Comparison of ENCODE assay signal across 8 mouse cellular contexts in the genomic region with DNA sequence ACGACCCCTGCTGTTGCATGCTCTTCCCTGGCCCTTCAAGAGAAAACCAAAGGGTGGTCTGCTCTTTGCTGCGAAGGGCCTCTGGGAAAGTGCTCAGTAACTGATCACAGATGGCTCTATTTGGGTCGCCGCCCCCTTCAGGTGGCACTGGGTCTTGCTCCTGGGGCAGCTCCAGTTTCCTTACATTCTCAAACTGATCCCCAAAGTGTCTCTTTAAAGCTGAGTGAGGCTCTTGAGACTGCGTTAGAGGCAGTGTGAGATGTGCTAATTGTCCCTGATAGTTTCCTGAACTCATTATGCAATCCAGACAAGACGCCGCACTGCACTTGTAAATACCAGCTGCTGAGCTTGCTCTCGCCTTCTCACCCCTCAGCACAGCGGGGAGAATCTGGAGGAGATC. TPM values are rescaled to one million over a fixed set of nuclear protein-coding genes. Genes with fewer than 3 reads are reported as not detected.
DNase-seq lines count a peak whose midpoint lies in the region; ATAC-seq and TF ChIP-seq lines count a peak whose summit lies in the region.

No protein-coding gene starts in this region.

- WGBS in heart, adult 2 months: 61% methylated on average over 9 of the region's 9 CpGs
- WGBS in heart, embryonic 11.5 days (ENCODE audit: insufficient replicate concordance): 35% methylated on average over 9 of the region's 9 CpGs
- 25% methylated on average over 9 of the region's 9 CpGs for WGBS in midbrain, postnatal 0 days
- 36% methylated on average over 9 of the region's 9 CpGs for WGBS in midbrain, embryonic 11.5 days
- 31% methylated on average over 9 of the region's 9 CpGs for WGBS in embryonic facial prominence, embryonic 13.5 days

- H3K9ac ChIP-seq in heart, adult 2 months (ENCODE audit: low read depth, low read length): no peak overlapping the region
- no peak overlapping the region for H3K9ac ChIP-seq in heart, embryonic 11.5 days (ENCODE audit: low read depth, low read length)
- no peak overlapping the region for H3K9ac ChIP-seq in midbrain, postnatal 0 days (replicated peaks; ENCODE audit: low read length, poor library complexity, severe bottlenecking)
- no peak overlapping the region for H3K9ac ChIP-seq in midbrain, embryonic 11.5 days (ENCODE audit: low read length)
- H3K9ac ChIP-seq in embryonic facial prominence, embryonic 13.5 days: peak overlapping the region; percentile 58; the same call in 1 of the 2 replicates

- peak; percentile 47 for TF ChIP-seq CTCF in heart, adult 2 months (IDR thresholded peaks at IDR 0.05)
- TF ChIP-seq CTCF in midbrain, postnatal 0 days (IDR thresholded peaks at IDR 0.05): peak; percentile 56

- no peak for TF ChIP-seq POLR2A in heart, adult 2 months (IDR thresholded peaks at IDR 0.05; ENCODE audit: insufficient read depth, low read depth, low read length)

- H3K36me3 ChIP-seq in heart, adult 2 months (ENCODE audit: control insufficient read depth, insufficient read depth, low read length): no peaks in the 10 kb centered on the region
- H3K36me3 ChIP-seq in heart, embryonic 11.5 days (ENCODE audit: control insufficient read depth, insufficient read depth, low read length): peaks cover 3% of the 10 kb centered on the region; the same call in 1 of the 2 replicates
- H3K36me3 ChIP-seq in midbrain, postnatal 0 days (ENCODE audit: insufficient read depth, low read length): no peaks in the 10 kb centered on the region
- peaks cover 6% of the 10 kb centered on the region for H3K36me3 ChIP-seq in midbrain, embryonic 11.5 days (ENCODE audit: control insufficient read depth, insufficient read depth, low read length)
- H3K36me3 ChIP-seq in embryonic facial prominence, embryonic 13.5 days: peaks cover 63% of the 10 kb centered on the region

- no peak overlapping the region for H3K4me3 ChIP-seq in heart, adult 2 months
- H3K4me3 ChIP-seq in heart, embryonic 11.5 days (ENCODE audit: low read depth, low read length): no peak overlapping the region
- no peak overlapping the region for H3K4me3 ChIP-seq in midbrain, postnatal 0 days (ENCODE audit: low read depth, low read length)
- no peak overlapping the region for H3K4me3 ChIP-seq in midbrain, embryonic 11.5 days (ENCODE audit: low read depth, low read length)
- no peak overlapping the region for H3K4me3 ChIP-seq in embryonic facial prominence, embryonic 13.5 days

- ATAC-seq in heart, embryonic 11.5 days (replicated peaks; ENCODE audit: insufficient number of reproducible peaks, low FRiP score, low TSS enrichment): no peak
- no peak for ATAC-seq in midbrain, postnatal 0 days (ENCODE audit: low FRiP score)
- no peak for ATAC-seq in midbrain, embryonic 11.5 days (ENCODE audit: low FRiP score)
- no peak for ATAC-seq in embryonic facial prominence, embryonic 13.5 days (ENCODE audit: insufficient number of reproducible peaks, insufficient read depth, low FRiP score, low TSS enrichment, low read depth)
- 0 out of 2 replicates have a peak, but pooled peaks have one; percentile 28 for ATAC-seq in megakaryocyte-erythroid progenitor cell, adult 5-6 weeks (replicated peaks; ENCODE audit: low FRiP score, low TSS enrichment, poor library complexity, severe bottlenecking)

- no peaks in the 10 kb centered on the region for H3K9me3 ChIP-seq in heart, embryonic 11.5 days (replicated peaks; ENCODE audit: control insufficient read depth, low read length)
- H3K9me3 ChIP-seq in midbrain, postnatal 0 days (ENCODE audit: low read length): no peaks in the 10 kb centered on the region
- no peaks in the 10 kb centered on the region for H3K9me3 ChIP-seq in midbrain, embryonic 11.5 days (ENCODE audit: control insufficient read depth, low read length)
- H3K9me3 ChIP-seq in embryonic facial prominence, embryonic 13.5 days: no peaks in the 10 kb centered on the region

- no peaks in the 10 kb centered on the region for H3K79me2 ChIP-seq in heart, adult 2 months (replicated peaks; ENCODE audit: control insufficient read depth, insufficient read depth, low read length)

- DNase-seq in heart, adult 2 months: no peak
- peak; percentile 19 for DNase-seq in midbrain, postnatal 0 days (ENCODE audit: low spot score)
- no peak for DNase-seq in midbrain, embryonic 11.5 days (ENCODE audit: low spot score, missing footprints)
- no peak for DNase-seq in adrenal gland, adult 8-10 months
- no peak for DNase-seq in right cerebral cortex, postnatal 14 days

- no peaks in the 10 kb centered on the region for H3K27me3 ChIP-seq in heart, adult 2 months (ENCODE audit: control insufficient read depth, insufficient read depth, low read length)
- no peaks in the 10 kb centered on the region for H3K27me3 ChIP-seq in heart, embryonic 11.5 days (ENCODE audit: control insufficient read depth, insufficient read depth, low read length)
- no peaks in the 10 kb centered on the region for H3K27me3 ChIP-seq in midbrain, postnatal 0 days (ENCODE audit: insufficient read depth, low read length)
- H3K27me3 ChIP-seq in midbrain, embryonic 11.5 days (ENCODE audit: control insufficient read depth, insufficient read depth, low read length): no peaks in the 10 kb centered on the region
- no peaks in the 10 kb centered on the region for H3K27me3 ChIP-seq in embryonic facial prominence, embryonic 13.5 days

- no peak overlapping the region for H3K27ac ChIP-seq in heart, adult 2 months
- no peak overlapping the region for H3K27ac ChIP-seq in heart, embryonic 11.5 days (ENCODE audit: low read depth, low read length)
- H3K27ac ChIP-seq in midbrain, postnatal 0 days (ENCODE audit: low read depth, low read length): no peak overlapping the region
- no peak overlapping the region for H3K27ac ChIP-seq in midbrain, embryonic 11.5 days (ENCODE audit: low read depth, low read length)
- peak overlapping the region; percentile 63; the same call in 1 of the 2 replicates for H3K27ac ChIP-seq in embryonic facial prominence, embryonic 13.5 days

- H3K4me2 ChIP-seq in heart, embryonic 11.5 days: no peak overlapping the region
- H3K4me2 ChIP-seq in midbrain, postnatal 0 days (ENCODE audit: low read depth, low read length, poor library complexity, severe bottlenecking): no peak overlapping the region
- H3K4me2 ChIP-seq in midbrain, embryonic 11.5 days: no peak overlapping the region
- peak overlapping the region; percentile 28 for H3K4me2 ChIP-seq in embryonic facial prominence, embryonic 13.5 days

- no peak for TF ChIP-seq EP300 in heart, adult 2 months (IDR thresholded peaks at IDR 0.05; ENCODE audit: insufficient read depth, low read depth, low read length)

- peaks cover 3% of the 10 kb centered on the region; the same call in 1 of the 2 replicates for H3K4me1 ChIP-seq in heart, adult 2 months (ENCODE audit: control insufficient read depth, insufficient read depth, low read length)
- H3K4me1 ChIP-seq in heart, embryonic 11.5 days (ENCODE audit: control insufficient read depth, insufficient read depth, low read length): peaks cover 21% of the 10 kb centered on the region
- H3K4me1 ChIP-seq in midbrain, postnatal 0 days (ENCODE audit: insufficient read depth, low read length): no peaks in the 10 kb centered on the region
- H3K4me1 ChIP-seq in midbrain, embryonic 11.5 days (ENCODE audit: control insufficient read depth, insufficient read depth, low read length): peaks cover 3% of the 10 kb centered on the region; the same call in 1 of the 2 replicates
- peaks cover 19% of the 10 kb centered on the region for H3K4me1 ChIP-seq in embryonic facial prominence, embryonic 13.5 days

- intact Hi-C loops in heart, adult 2 months (cut with DNase I): no loop called here

RNA-seq across cellular contexts. Expression of gene BC030867, which starts 8.8 kb away (rescaled TPM):
- under 1 TPM; 0.26 to 0.32 TPM for total RNA-seq in heart, adult 2 months (2021)
- polyA plus RNA-seq in heart, adult 2 months (2012; rRNA removed): 0.45 and 0.56 TPM in 2 replicates
- 12.7 and 13.2 TPM in 2 replicates for polyA plus RNA-seq in heart, embryonic 11.5 days (2014; fragmentation: Nextera tagmentation; extraction: Ambion mirVana)
- 2.1 TPM in 2 replicates for total RNA-seq in midbrain, postnatal 0 days (2014; rRNA removed)
- 0.53 and 0.60 TPM in 2 replicates for polyA plus RNA-seq in midbrain, postnatal 0 days (2015; fragmentation: Nextera tagmentation; extraction: Ambion mirVana)
- polyA plus RNA-seq in midbrain, embryonic 11.5 days (2014; fragmentation: Nextera tagmentation; extraction: Ambion mirVana): 17.4 and 18.4 TPM in 2 replicates
- 18.3 and 19.7 TPM in 2 replicates for polyA plus RNA-seq in embryonic facial prominence, embryonic 13.5 days (2015; fragmentation: Nextera tagmentation; extraction: Ambion mirVana)
- 36.4 and 48.1 TPM in 2 replicates for total RNA-seq in megakaryocyte-erythroid progenitor cell, adult 5-6 weeks (2014; fragmentation: Nextera tagmentation)
- total RNA-seq in megakaryocyte-erythroid progenitor cell, adult 5-6 weeks (2017): 7.5 and 12.3 TPM in 2 replicates
- under 1 TPM; 0.41 to 0.83 (median 0.56) TPM for total RNA-seq in adrenal gland, adult 8-10 months (2022)

RNA-seq across cellular contexts. Expression of gene Asb16, which starts 11.0 kb away (rescaled TPM):
- 1 to 10 TPM in 1 of 2 experiments, under 1 TPM in 1; 0.89 to 1.1 TPM for total RNA-seq in heart, adult 2 months (2021)
- 0.70 and 0.74 TPM in 2 replicates for polyA plus RNA-seq in heart, adult 2 months (2012; rRNA removed)
- 0.23 TPM in 1 of 2 replicates, not detected in the other for polyA plus RNA-seq in heart, embryonic 11.5 days (2014; fragmentation: Nextera tagmentation; extraction: Ambion mirVana)
- 2.3 and 2.5 TPM in 2 replicates for total RNA-seq in midbrain, postnatal 0 days (2014; rRNA removed)
- polyA plus RNA-seq in midbrain, postnatal 0 days (2015; fragmentation: Nextera tagmentation; extraction: Ambion mirVana): 0.28 and 0.32 TPM in 2 replicates
- 0.08 TPM in 1 of 2 replicates, not detected in the other for polyA plus RNA-seq in midbrain, embryonic 11.5 days (2014; fragmentation: Nextera tagmentation; extraction: Ambion mirVana)
- polyA plus RNA-seq in embryonic facial prominence, embryonic 13.5 days (2015; fragmentation: Nextera tagmentation; extraction: Ambion mirVana): 0.11 and 0.18 TPM in 2 replicates
- total RNA-seq in megakaryocyte-erythroid progenitor cell, adult 5-6 weeks (2014; fragmentation: Nextera tagmentation): 2.2 and 2.5 TPM in 2 replicates
- total RNA-seq in megakaryocyte-erythroid progenitor cell, adult 5-6 weeks (2017): 0.84 and 1.3 TPM in 2 replicates
- total RNA-seq in adrenal gland, adult 8-10 months (2022): 1 to 10 TPM in 2 of 4 experiments, under 1 TPM in 2; 0.20 to 1.2 (median 0.78) TPM

RNA-seq across cellular contexts. Expression of gene Tmub2, which starts 27.2 kb away (rescaled TPM):
- 10 to 100 TPM; 22.9 to 26.2 TPM for total RNA-seq in heart, adult 2 months (2021)
- 32.8 and 43.2 TPM in 2 replicates for polyA plus RNA-seq in heart, adult 2 months (2012; rRNA removed)
- polyA plus RNA-seq in heart, embryonic 11.5 days (2014; fragmentation: Nextera tagmentation; extraction: Ambion mirVana): 40.1 and 40.5 TPM in 2 replicates
- total RNA-seq in midbrain, postnatal 0 days (2014; rRNA removed): 80.5 and 90.8 TPM in 2 replicates
- polyA plus RNA-seq in midbrain, postnatal 0 days (2015; fragmentation: Nextera tagmentation; extraction: Ambion mirVana): 65.4 and 73.9 TPM in 2 replicates
- polyA plus RNA-seq in midbrain, embryonic 11.5 days (2014; fragmentation: Nextera tagmentation; extraction: Ambion mirVana): 54.0 and 55.7 TPM in 2 replicates
- 51.8 and 54.8 TPM in 2 replicates for polyA plus RNA-seq in embryonic facial prominence, embryonic 13.5 days (2015; fragmentation: Nextera tagmentation; extraction: Ambion mirVana)
- total RNA-seq in megakaryocyte-erythroid progenitor cell, adult 5-6 weeks (2014; fragmentation: Nextera tagmentation): 14.5 and 19.8 TPM in 2 replicates
- total RNA-seq in megakaryocyte-erythroid progenitor cell, adult 5-6 weeks (2017): 10.0 and 27.4 TPM in 2 replicates
- total RNA-seq in adrenal gland, adult 8-10 months (2022): 10 to 100 TPM; 59.6 to 67.4 (median 63.3) TPM

RNA-seq across cellular contexts. Expression of gene Hdac5, which starts 27.5 kb away (rescaled TPM):
- 100 to 1,000 TPM; 113 to 137 TPM for total RNA-seq in heart, adult 2 months (2021)
- 92.6 and 98.5 TPM in 2 replicates for polyA plus RNA-seq in heart, adult 2 months (2012; rRNA removed)
- 42.8 and 45.3 TPM in 2 replicates for polyA plus RNA-seq in heart, embryonic 11.5 days (2014; fragmentation: Nextera tagmentation; extraction: Ambion mirVana)
- 183 and 263 TPM in 2 replicates for total RNA-seq in midbrain, postnatal 0 days (2014; rRNA removed)
- polyA plus RNA-seq in midbrain, postnatal 0 days (2015; fragmentation: Nextera tagmentation; extraction: Ambion mirVana): 61.9 and 65.9 TPM in 2 replicates
- 25.6 and 31.9 TPM in 2 replicates for polyA plus RNA-seq in midbrain, embryonic 11.5 days (2014; fragmentation: Nextera tagmentation; extraction: Ambion mirVana)
- polyA plus RNA-seq in embryonic facial prominence, embryonic 13.5 days (2015; fragmentation: Nextera tagmentation; extraction: Ambion mirVana): 80.5 and 84.4 TPM in 2 replicates
- total RNA-seq in megakaryocyte-erythroid progenitor cell, adult 5-6 weeks (2014; fragmentation: Nextera tagmentation): 10.7 and 16.6 TPM in 2 replicates
- total RNA-seq in megakaryocyte-erythroid progenitor cell, adult 5-6 weeks (2017): 6.1 and 11.4 TPM in 2 replicates
- total RNA-seq in adrenal gland, adult 8-10 months (2022): 100 to 1,000 TPM; 100 to 175 (median 132) TPM

RNA-seq across cellular contexts. Expression of gene Atxn7l3, which starts 38.9 kb away (rescaled TPM):
- total RNA-seq in heart, adult 2 months (2021): 10 to 100 TPM; 19.0 to 21.7 TPM
- polyA plus RNA-seq in heart, adult 2 months (2012; rRNA removed): 17.4 and 21.2 TPM in 2 replicates
- polyA plus RNA-seq in heart, embryonic 11.5 days (2014; fragmentation: Nextera tagmentation; extraction: Ambion mirVana): 9.9 and 12.0 TPM in 2 replicates
- 166 and 169 TPM in 2 replicates for total RNA-seq in midbrain, postnatal 0 days (2014; rRNA removed)
- 25.4 and 26.5 TPM in 2 replicates for polyA plus RNA-seq in midbrain, postnatal 0 days (2015; fragmentation: Nextera tagmentation; extraction: Ambion mirVana)
- polyA plus RNA-seq in midbrain, embryonic 11.5 days (2014; fragmentation: Nextera tagmentation; extraction: Ambion mirVana): 13.3 and 15.2 TPM in 2 replicates
- polyA plus RNA-seq in embryonic facial prominence, embryonic 13.5 days (2015; fragmentation: Nextera tagmentation; extraction: Ambion mirVana): 21.6 and 23.8 TPM in 2 replicates
- 23.2 and 34.0 TPM in 2 replicates for total RNA-seq in megakaryocyte-erythroid progenitor cell, adult 5-6 weeks (2014; fragmentation: Nextera tagmentation)
- total RNA-seq in megakaryocyte-erythroid progenitor cell, adult 5-6 weeks (2017): 18.3 and 21.5 TPM in 2 replicates
- total RNA-seq in adrenal gland, adult 8-10 months (2022): 10 to 100 TPM; 51.0 to 53.8 (median 52.3) TPM
